Mouse (Mus musculus): ENCODE data around the gene Fam189a2.

- no peak for TF ChIP-seq CTCF (IDR thresholded peaks at IDR 0.05; ENCODE audit: control insufficient read depth, insufficient read depth, low read length)
- no peak for TF ChIP-seq POLR2A (IDR thresholded peaks at IDR 0.05; ENCODE audit: borderline replicate concordance, control insufficient read depth, low read depth, low read length)
Observed at GRCm38 (mm10) chr19:24022771-24023170, 8.0 kb downstream of the Fam189a2 start.
